Mouse (Mus musculus): ENCODE measurements around the gene Hist1h3i.
A peak's percentile ranks its signal among the peaks of the same experiment; 100 is the strongest.
"Not testable (repeated sequence)": the region's sequence is repeated elsewhere in the genome, so short reads cannot be mapped to it uniquely, and the experiment has no call there.

The Hist1h3i gene

DNA sequence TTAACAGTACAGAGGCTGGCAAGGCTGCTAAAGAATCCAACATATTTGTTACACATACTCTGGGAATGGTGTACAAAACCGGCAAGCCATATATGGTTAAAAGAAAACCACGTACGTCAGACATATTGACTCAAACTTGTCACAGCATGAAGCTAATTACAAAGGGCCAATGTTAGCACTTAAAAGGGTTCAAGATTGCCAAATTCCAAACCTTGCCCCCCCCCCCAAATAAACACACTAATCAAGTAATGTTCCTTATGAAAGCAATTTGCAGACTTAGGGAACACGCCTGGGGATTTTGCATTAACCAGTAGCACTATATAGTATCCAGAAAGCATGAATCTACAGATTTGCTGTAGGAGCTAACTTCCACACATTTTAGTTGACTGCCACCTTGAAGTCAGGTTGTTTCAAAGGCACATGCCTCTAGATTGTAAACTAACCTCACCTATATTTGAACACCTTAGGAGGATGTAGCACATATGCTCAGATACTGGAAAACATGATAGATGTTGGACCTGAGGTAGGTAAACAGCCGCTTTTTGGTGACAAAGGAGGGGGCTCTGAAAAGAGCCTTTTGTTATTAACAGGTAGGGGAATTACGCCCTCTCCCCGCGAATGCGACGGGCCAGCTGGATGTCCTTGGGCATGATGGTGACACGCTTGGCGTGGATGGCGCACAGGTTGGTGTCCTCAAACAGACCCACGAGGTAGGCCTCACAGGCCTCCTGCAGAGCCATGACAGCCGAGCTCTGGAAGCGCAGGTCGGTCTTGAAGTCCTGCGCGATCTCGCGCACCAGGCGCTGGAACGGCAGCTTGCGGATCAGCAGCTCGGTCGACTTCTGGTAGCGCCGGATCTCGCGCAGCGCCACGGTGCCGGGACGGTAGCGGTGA, 562 bp downstream of the Hist1h3i start:
- not testable (repeated sequence) for DNase-seq (ENCODE audit: low spot score in 2 of 2)

DNA sequence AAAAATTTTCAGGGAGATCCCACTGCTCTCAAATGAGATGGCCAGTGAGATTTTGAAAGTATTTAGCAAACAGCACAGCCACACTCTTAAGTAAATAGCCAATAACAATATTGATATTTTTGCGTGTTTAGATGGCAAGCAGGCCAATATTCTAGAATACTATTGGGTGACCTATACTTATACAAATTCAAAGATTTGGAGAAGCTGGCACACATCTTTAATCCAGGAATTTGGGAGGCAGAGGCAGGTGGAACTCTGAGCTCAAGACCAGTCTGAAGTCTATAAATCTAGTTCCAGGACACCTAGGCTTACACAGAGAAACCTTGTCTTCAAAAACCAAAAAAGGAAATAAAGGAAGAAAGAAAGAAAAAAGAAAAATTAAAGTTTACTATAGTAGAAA, 1.5 kb downstream of the Hist1h3i start:
- DNase-seq (ENCODE audit: low spot score in 2 of 2), result no peak

DNA sequence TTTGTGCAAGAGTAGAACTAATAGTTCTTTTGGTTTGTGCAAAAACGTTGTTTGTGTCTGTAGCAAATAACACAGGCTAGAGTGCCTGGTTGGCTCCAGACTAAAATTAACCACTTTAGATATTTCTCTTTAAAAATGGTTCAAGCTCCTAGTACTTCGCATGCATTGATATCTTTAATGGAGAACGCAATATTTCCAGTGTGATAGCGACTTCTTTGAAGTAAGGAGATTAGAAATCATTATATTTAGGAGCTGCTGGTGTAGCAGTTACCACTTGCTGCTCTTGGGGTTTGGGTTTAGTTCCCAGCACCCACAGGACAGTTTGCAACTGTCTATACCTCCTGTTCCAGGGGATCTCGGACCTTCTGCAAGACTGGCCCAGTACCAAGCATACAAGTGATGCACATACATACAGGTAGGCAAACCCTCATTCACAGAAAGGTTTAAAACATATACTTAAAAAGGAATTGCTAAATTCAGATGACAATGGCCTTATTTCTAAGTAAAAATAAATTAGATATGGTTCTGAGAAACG, 2.1 kb downstream of the Hist1h3i start:
- DNase-seq (ENCODE audit: low spot score in 2 of 2), result no peak

- DNase-seq (ENCODE audit: low spot score in 2 of 2), result peak; percentile 48 to 51
Observed at GRCm38 (mm10) chr13:21779767-21780731, 3.1 kb downstream of the Hist1h3i start, which contains the start of gene Hist1h1b. Gene Hist1h1b (minus strand): TSS chr13:21780625.

GRCm38 (mm10) chr13:21778814-21779766, 4.1 kb downstream of the Hist1h3i start:
- DNase-seq (ENCODE audit: low spot score in 2 of 2), result peak; percentile 80 to 89

GRCm38 (mm10) chr13:21755707-21756106, 27.5 kb downstream of the Hist1h3i start:
- no peak for DNase-seq (ENCODE audit: low spot score in 2 of 2)

DNA sequence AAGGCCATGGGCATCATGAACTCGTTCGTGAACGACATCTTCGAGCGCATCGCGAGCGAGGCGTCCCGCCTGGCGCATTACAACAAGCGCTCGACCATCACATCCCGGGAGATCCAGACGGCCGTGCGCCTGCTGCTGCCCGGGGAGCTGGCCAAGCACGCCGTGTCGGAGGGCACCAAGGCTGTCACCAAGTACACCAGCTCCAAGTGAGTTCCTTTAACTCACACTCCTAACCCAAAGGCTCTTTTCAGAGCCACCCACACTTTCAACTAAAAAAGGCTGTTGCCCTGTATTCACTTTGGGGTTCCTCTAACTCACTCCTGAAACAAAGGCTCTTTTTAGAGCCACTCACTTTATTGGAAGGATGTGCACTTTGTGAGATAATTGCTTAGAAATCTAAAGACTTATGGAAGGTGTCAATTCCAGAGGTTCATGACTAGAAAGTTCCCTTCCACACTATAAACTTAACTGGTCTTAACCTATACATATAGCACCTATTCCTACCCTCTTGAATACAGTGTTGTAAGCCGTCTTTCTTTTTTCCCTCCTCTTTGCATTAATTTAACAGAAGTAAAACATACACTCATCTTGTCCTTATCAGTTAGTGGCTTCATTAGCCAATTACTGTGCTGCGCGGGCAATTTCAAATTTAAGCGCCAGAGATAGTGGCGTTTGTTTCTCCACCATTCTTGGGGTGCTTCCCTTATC, 28.7 kb downstream of the Hist1h3i start:
- peak; percentile 51 to 65 for DNase-seq (ENCODE audit: low spot score in 2 of 2)

DNA sequence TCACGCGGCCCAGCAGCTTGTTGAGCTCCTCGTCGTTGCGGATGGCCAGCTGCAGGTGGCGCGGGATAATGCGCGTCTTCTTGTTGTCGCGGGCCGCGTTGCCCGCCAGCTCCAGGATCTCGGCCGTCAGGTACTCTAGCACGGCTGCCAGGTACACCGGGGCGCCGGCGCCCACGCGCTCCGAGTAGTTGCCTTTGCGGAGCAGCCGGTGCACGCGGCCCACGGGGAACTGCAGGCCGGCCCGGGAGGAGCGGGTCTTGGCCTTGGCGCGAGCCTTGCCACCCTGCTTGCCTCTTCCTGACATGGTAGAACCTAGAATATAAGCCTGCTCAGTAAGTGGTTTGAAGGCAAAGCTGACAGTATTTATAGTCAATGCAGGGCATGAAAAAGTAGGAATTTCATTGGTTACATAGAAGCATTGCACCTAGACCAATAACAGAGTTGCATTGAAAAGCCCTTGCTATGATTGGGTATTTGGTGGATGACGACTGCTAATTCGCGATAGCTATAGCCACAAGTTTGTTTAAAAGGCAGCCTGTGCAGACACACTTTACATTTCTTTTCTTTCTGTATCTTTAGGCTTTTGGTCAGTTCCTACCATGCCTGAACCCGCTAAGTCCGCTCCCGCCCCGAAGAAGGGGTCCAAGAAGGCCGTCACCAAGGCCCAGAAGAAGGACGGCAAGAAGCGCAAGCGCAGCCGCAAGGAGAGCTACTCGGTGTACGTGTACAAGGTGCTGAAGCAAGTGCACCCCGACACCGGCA, 29.5 kb downstream of the Hist1h3i start, which contains the start of the genes Hist1h2ak and Hist1h2bn:
TSS of gene Hist1h2ak (minus strand) at position 304 of the 762 bp plus-strand sequence.
TSS of gene Hist1h2bn (plus strand) at position 600 of the 762 bp plus-strand sequence.
- DNase-seq (ENCODE audit: low spot score in 2 of 2), result peak; percentile 70 to 92

DNA sequence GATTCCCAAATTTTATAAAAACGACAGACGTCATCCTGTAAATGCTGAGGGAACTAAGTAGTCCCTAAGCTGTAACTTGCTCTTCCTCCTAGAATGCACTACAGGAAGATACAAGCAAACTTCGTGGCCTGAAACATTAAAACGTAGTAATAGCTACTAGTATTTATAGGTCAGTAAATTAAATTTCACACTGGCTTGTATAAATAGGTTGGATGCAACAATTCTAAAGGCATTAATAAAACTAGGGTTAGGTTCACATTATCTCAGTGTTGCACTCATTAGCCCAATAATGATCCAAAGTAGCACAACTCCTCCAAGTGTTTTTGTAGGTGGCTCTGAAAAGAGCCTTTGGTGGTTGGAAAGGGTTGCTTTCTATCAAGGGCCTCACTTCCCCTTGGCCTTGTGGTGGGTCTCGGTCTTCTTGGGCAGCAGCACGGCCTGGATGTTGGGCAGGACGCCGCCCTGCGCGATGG, 30.1 kb downstream of the Hist1h3i start:
- no peak for DNase-seq (ENCODE audit: low spot score in 2 of 2)

DNA sequence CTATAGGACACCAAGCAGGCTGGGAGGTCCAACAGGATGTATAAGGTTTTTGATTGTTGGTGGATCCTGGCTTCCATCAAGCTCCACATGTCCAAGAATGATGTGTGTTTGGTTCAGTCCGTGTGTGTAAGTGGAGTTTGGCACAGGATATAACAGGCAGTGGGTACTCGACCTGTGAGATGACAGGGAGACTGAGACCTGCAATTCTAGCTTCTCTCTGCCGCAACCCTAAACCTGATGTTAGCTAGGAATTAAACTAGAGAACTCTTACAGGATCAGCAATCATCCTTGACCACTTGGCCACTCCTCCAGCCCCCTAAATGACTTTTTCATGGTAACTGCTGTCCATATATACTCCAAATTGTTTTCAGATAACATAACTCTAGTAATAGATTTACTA, 30.8 kb downstream of the Hist1h3i start:
- DNase-seq (ENCODE audit: low spot score in 2 of 2), result no peak

- no peak for DNase-seq (ENCODE audit: low spot score in 2 of 2)
Observed at GRCm38 (mm10) chr13:21751827-21752226, 31.3 kb downstream of the Hist1h3i start.

GRCm38 (mm10) chr13:21751417-21751816, 31.8 kb downstream of the Hist1h3i start:
- DNase-seq (ENCODE audit: low spot score in 2 of 2), result no peak

DNA sequence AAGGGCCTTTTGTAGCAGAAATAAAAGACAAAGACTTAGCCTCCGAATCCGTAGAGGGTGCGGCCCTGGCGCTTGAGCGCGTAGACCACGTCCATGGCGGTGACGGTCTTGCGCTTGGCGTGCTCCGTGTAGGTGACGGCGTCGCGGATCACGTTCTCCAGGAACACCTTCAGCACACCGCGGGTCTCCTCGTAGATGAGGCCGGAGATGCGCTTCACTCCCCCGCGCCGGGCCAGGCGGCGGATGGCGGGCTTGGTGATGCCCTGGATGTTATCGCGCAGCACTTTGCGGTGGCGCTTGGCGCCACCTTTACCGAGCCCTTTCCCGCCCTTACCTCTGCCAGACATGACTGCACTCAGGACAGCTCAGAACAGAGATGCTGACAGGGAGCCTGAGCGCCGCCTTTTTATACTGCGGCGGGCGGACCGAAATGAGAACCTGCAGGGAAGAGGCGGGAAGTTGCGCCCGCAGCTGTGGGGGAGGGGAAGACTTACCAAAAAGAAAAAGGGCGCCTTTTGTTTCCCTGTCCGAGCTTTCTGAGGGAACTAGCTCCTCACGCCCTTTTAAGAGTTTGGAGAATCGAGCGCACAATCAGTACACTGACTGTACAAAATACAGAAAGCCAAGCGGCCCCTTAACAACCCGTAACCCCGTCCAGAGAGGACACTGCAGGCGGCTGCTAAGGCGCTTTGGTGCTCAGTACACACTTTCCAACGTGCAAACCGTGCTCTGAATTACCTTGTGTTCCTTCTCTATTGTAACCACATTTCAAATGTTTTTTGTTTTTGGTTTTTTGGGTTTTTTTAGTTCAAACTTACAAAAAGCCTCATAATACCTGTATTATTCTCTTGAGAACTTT, 32.8 kb downstream of the Hist1h3i start, which contains the start of gene Hist1h4k:
TSS of gene Hist1h4k (minus strand) at position 347 of the 859 bp plus-strand sequence.
- peak; percentile 96 for DNase-seq (ENCODE audit: low spot score in 2 of 2)

DNA sequence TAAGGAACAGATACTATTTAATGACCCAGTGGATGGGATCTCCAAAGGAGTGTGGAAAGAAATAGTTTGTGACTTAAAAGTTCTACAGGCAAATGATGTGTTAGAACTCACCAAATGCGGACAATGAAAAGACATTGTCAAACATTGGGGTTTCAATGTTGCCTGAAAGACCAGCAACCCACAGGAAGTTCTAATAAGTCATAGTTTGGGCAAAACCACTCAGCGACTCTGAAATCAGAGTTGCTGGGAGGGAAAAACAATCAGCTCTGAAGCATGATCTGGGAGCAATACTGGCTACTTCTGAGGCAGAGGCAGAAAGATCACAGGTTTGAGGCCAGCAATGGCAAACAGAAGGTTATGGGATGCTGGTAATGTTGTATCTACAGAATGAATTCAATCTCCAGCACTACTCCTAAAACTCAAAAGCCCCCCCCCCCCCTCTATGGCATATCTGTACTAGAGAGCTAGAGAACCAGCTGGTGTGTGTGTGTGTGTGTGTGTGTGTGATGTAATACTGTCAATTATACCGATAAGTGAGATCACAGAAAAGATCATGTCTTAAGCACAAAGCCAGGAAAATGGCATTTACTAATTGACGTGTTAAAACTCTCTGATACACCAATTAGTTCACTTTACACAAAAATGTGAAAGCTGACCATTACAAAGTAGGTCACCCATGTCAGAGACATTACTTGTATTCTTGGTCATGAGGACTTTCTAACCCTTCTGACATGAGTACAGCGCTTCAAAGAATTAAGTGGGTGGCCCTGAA, 33.6 kb downstream of the Hist1h3i start:
- no peak for DNase-seq (ENCODE audit: low spot score in 2 of 2)

GRCm38 (mm10) chr13:21745006-21745405, 38.2 kb downstream of the Hist1h3i start:
- DNase-seq (ENCODE audit: low spot score in 2 of 2), result no peak

- peak; percentile 86 to 87 for DNase-seq (ENCODE audit: low spot score in 2 of 2)
Observed at GRCm38 (mm10) chr13:21734906-21735767, 48.0 kb downstream of the Hist1h3i start, which contains the start of gene Hist1h4j. Gene Hist1h4j (plus strand): TSS chr13:21735064.

All from right cerebral cortex, postnatal 10 days (tissue).